ENCODE assay signal across 19 mouse cellular contexts in genomic region chr3:54632731-54633130, GRCm38 (mm10).
"Had no signal": no experiment of that assay in that cellular context is flagged by ENCODE, and none has a peak within 500 bp of the region (broad histone marks: within the 10 kb centered on the region; RNA-seq: fewer than 3 reads in every experiment).

No protein-coding gene starts in this region.

- H3K4me3 ChIP-seq: midbrain, embryonic 10.5 days; midbrain, embryonic 12.5 days; myocyte; neural tube, embryonic 13.5 days; neural tube, embryonic 15.5 days had no signal

- ATAC-seq: midbrain, embryonic 16.5 days had no signal

- H3K4me1 ChIP-seq: midbrain, embryonic 10.5 days; midbrain, embryonic 12.5 days; neural tube, embryonic 13.5 days; neural tube, embryonic 15.5 days had no signal

- DNase-seq: lung, adult 18-20 months; lung, embryonic 14.5 days; lung, postnatal 10 days; lung, postnatal 4 days; midbrain, embryonic 14.5 days; retina, postnatal 1 day; right cerebral cortex, adult 18-20 months; right cerebral cortex, postnatal 25 days; right cerebral cortex, postnatal 4 days; spleen, adult 18-20 months; thymus, adult 18-20 months; thymus, postnatal 14 days; thymus, postnatal 36 days had no signal

- H3K27me3 ChIP-seq: midbrain, embryonic 12.5 days; neural tube, embryonic 13.5 days; neural tube, embryonic 15.5 days had no signal

- H3K36me3 ChIP-seq: midbrain, embryonic 10.5 days; midbrain, embryonic 12.5 days; neural tube, embryonic 13.5 days; neural tube, embryonic 15.5 days had no signal

- H3K9me3 ChIP-seq: neural tube, embryonic 15.5 days had no signal
